Mouse (Mus musculus) c-Kit-positive CD71-negative TER-119-negative erythroid progenitor cells, embryonic 14.5 days (primary cell): ENCODE results near the gene Spata5.
"Not testable (repeated sequence)": the region's sequence is repeated elsewhere in the genome, so short reads cannot be mapped to it uniquely, and the experiment has no call there.

ENCODE experiments used
- DNase-seq: peaks from one replicate; pipeline ENCODE4 v3.0.0-alpha.2; 2013; ENCODE audit warnings: low read depth

The Spata5 gene

DNA sequence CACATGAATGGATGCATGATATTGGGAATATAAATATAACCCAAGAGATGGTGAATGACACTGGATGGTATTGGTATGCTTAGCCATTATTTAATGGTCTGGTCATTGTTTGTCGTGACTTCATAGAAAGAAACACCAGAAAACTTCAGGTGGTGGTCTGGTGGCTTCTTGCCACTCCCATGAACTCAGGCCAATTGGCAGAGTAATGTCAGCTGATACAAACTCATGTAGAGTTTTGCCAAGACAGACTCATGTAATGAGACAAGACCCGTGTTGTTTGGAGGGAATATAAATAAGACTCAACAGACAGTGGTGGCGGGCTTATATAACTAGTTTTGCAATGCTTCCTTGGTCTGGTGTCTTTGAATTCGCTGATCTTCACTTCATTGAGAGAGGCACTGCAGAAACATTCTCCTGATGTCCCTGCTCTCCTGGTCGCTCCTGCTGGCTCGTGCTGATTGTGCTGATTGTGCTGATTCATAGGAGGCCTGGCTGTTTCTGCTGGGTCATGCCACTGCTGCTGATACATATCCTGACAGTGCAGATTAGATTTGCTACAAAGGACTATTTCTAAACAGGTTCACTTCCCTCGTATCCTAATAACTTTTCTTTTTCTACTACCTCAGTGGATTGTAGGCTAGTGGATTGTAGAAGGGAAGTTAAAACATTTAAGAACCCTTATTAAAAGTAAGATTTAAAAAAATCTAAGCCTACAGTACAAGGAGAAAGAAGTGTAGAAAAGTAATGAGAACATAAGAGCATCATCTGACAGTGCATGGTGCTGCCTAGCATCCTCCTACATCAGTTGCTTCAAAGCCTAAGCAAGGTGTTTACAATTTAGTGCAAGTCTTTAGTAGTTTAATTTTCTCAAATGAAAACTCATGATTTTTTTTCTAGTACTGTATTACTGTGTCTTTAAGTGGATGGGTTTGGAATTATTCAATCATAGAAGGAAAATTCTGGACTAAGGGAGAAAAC lies 90.6 kb downstream of the Spata5 start:
- no peak for DNase-seq

DNA sequence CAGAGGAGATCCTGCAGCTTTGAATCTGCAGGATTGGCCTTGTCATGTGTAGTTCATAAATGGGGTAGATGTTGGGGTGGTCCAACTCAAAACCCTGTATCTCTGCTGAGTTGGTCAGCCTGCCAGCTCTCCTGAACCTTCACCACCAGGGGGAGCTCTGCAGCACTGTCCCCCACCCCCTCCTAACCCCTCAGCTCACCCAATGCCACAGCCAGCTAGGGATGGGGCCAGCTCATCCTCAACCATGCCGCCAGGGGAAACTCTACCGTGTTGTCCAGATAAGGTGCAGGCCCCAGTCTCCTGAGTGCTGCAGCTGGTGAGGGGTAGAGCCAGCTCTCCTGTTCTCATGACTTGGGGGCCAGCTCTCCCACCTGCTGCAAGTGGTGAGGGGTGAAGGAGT lies 95.8 kb downstream of the Spata5 start:
- peak; percentile 36 for DNase-seq

DNA sequence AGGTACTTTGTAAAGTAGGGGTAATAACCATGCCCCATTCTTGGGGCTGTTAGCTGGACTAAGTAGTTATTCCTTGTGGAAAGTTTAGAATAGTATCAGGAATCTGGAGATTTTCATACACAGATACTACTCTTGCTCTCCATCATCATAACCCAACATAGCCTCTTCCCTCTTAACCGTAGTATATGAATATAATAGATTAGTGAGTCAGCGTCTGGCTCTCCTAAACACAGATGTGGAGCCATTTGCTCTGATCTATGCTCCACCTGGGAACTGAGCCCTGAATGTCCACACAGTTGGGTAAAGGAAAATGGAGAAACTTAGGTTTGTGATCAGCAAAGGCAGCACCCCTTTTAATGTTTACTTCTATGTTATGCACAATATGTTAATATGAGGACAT lies 96.7 kb downstream of the Spata5 start:
- DNase-seq = no peak

DNA sequence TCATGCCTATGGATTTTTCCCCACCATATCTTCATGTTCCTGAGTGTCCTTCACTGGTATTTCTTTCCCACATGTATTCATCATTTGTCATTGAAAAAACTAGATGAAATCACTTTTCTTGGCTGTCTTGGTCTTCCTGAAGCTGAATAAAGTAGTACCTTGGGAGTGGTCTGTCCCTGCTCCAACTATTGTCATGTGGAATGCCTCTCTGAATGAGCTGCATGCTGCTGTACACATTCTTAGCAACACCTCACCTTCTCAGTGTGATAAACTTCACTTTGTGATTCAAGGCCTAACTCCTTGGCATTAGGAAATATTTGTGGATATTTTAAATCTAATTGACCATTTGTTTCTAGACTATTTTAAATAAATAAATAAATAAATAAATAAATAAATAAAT lies 98.9 kb downstream of the Spata5 start:
- no peak for DNase-seq

DNA sequence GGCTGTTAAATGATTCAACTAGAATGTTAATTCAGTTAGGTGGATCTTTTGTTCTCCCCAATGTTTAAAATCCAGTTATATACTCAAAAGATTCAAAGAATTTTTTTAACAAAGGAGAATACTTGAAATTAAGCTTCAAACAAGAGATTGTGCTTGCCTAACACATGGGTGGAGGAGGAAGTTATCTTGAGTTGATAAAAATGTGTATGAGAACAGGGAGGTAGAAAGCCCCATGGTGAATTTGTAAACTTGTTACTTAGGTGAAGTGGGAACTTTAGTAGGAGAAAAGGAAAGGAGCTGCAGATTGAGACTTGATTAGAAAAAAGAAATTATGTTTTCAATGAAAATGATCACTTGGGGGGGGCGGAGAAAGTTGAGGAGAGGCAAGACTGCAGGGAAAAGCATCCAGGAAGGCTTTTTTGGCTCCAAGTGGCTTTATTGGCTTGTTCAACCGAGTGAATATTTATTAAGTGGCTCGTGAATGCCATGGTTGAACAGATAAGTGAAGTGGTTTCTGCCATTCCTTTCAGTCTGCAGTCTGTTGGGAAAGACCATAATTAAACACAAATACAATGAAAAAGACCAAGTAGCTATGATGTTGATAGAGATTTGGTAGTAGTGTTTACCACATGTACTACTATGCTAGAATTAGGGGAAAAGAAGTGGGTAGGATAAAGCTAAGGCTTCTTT lies 100.8 kb downstream of the Spata5 start:
- DNase-seq = no peak

DNA sequence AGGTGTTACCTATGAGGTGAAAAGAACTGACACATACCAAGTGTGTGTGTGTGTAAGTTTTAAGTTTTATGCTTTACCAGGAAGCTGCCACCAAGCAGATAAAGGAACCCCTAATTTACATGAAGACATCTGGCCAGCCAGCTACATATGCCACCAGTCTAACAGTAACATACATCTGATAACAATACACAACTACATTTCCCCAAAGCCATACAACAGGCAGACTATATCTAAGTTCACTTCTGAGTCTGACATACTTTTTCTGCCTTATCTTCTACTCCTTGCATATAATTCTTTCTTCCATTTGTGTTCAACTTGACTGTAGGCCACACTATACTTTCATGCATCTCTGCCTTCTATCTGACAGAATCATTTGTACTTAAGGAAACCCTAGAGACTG lies 112.4 kb downstream of the Spata5 start:
- no peak for DNase-seq

DNA sequence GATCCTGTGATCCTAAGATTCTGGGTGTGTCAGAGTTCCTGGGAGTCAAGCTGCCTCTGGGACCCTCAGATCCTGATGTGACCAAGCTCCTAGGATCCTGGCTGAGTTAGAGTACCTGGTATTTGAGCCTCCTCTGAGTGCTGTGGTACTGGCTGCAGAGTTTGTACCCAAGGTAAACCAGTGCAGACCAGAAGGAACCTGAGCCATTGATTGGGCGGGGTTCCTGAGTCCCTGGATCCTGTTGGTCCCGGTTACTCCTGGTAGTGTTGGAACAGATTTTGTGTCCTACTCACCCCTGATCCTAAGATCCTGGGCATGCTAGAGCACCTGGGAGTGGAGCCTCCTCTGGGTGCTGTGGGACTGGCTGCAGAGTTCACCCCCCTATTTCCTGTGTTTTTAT lies 121.0 kb downstream of the Spata5 start:
- not testable (repeated sequence) for DNase-seq

DNA sequence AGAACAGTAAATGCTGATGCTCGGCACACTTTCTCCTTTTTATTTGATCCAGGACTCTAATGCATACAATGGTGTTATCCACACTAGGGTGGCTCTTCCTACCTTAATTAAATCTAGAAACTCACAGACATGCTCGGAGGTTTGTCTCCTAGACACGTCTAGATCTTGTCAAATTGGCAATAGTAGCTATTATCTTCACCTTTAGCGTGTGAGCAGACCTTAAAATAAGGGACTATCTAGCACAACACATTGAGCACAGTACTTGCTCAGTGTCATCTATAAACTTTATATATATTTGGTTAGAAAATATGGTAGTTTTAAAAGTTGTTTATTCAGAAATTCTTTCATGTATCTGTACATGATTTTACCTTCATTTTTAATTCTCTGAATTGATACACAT lies 126.7 kb downstream of the Spata5 start:
- DNase-seq = no peak

DNA sequence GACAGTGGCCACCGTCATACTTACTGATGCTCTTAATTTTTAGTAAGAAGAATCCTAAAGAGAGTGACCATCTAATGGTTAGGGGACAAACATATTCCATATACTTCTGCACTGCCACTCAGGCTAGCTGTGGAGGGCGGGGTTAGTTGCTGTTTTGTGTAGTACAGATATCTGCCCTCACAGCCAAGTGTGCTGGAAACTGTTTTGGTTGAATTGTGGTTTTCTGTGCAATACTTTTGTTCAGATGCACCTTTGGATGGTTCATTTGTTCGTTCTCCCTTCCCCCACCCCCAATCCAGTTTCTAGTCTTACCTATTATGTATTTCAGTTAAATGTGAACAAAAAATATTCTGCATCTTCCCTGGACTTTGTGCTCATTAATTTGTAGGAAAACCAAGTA lies 130.5 kb downstream of the Spata5 start:
- DNase-seq = no peak

DNA sequence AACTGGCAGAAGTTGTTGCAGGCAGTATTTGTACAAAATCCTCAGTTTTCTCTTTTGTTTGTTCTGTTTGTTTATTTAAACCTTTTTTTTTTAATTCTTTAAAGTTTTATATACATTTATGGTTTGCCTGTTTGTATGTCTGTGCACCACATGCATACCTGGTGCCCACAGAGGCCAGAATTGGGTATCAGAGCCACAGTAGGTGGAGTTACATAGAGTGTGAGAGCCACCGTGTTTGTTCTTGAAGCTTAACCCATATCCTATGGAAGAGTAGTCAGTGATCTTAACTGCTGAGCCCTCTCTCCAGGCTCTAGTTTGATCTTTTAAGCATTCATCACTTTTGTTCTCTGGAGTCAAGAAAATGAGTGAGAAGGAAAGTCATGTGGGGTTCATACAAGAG lies 130.9 kb downstream of the Spata5 start:
- DNase-seq = no peak

DNA sequence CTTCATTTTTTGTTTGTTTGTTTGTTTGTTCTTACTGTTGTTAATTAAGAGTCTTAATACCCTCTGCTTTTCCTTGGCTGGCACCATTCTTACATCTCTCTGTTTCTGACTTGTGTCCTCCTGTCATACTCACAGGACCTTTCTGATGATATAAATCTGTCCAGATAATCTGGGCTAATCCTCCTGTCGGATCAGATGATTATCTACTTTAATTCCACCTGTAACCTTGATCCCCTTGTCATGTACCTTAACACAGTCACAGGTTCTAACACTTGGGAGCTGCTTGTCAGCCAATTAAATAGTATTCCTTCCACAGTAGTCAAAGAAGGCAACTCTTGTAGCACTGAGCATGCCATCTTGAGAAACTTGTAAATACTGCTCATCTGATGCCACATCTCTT lies 131.8 kb downstream of the Spata5 start:
- DNase-seq = no peak

DNA sequence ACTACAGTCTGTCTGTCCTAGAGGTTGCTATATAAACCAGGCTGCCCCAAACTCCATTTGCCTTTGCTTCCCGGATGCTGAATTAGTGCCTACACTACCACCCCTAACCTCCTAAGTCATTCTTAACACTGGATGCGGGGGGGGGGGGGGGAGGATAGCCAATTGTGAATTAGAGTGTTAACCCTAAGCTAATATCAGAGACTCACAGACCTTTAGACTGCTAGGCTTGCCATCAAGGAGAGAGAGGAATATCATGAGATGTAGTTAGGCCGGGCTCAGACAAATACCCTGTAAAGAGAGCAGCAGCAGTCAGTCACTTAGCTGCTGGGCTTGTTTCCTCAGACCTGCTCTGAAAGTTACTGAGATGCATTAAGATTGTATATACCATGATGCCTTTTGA lies 132.5 kb downstream of the Spata5 start:
- no peak for DNase-seq

DNA sequence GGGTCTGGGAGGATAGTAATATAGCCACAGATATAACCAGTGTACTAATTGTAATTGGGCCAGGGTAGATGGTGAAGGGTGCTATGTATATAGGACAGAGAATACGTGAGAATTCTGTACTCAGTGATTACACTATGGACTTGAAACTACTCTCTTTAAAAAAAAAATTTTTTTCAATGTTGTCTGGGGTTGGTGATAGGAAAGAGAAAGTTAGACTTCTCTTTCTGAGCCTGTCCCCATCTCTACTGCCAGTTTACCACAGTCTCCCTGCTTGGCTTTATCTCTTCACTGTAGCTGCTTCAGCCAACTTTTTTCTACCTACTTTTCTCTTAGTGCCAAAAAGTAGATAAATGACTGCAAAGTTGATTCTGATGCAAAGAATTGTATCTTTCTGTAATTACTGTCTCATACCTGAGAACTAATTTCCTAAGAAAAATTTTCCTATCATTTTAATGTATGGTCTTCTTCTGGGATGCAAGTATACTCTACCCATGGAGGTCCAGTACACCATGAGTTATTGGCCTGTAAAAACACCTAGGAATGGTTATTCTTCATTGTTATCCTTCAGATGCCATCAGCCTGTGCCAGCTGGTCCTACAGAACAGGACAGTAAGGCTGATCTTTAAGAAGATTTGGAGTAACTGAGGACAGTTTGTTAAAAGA lies 133.8 kb downstream of the Spata5 start:
- DNase-seq = no peak

DNA sequence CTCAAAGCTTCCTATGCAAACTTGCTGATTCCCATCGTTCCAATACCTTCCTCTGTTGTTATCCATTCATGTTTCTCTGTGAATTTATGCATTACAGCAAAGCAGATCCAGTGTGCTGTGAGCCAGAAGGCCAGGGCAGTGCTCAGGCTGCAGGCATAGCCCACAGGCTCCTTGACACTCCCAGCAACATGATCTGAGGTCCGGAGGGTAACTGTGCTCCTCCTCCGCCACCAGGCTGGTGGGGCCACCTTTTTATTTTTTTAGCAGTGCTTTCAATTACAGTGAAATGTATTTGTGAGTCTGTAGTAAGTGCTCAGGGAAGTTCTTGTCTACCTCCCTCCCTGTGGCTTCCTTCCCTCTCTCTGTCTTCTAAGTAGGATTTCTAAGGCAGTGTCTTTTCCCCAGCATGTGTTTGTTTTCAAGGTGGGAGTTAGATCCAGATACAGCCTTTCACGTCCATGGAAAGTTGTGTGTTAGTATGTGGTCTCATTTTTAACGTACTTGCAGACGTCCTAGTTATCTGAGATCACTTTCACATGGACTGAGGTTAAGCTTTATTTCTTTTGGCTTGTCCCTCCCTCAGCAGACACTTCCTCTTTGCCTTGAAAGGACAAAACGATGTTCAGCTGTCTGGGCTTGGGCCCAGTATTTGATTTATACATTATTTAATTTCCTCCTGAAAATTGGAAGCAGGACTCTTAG lies 136.9 kb downstream of the Spata5 start:
- DNase-seq = no peak

DNA sequence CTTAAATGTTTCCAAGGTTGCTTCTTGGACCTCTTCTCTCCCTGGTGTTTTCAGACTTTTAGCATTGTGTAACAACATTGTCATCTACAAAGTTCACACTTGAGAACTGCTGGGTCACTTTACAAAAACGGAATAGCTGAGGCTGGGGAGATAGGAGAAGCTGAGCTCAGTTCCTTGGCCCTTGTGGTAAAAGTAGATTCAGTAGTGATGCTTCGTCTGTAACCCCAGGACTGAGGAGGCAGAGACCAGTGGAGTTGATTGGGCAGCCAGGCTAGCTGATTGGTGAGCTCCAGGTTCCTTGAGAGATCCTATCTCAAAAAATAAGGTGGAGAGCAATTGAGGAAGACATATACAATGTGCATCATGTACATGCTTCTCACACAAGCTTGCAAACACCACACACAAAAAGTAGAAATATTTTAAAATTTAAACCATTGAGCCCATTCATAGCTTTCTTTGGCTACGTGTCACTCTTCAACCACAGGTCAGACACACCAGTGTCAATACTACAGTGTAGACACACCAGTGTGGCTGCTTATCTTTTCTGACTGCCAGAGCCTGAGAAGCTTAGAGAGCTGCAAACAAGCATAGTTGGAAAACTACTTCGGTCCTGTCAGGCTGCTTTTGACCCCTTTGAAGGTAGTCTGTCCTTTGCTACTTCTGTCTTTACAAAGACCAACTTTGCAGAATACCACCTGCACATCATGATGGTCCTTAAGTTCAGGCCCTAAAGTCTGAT lies 138.2 kb downstream of the Spata5 start:
- DNase-seq = no peak

DNA sequence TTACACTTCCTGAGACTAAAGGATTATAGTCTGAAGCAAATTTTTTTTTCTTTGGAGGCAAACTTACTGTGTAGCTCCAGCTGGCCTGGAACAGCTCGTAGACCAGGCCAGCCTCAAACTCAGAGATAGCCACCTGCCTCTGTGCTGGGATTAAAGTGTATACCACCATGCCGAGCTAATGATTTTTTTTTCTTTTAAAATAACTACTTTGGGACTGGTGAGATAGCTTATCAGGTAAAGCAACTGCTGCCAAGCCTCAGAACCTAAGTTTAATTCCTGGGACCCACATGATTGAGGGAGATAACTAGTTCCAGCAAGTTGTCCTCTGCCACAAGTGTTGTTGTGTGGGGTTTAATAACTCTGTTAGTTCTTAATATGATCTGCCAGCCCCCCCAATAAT lies 139.6 kb downstream of the Spata5 start:
- no peak for DNase-seq

DNA sequence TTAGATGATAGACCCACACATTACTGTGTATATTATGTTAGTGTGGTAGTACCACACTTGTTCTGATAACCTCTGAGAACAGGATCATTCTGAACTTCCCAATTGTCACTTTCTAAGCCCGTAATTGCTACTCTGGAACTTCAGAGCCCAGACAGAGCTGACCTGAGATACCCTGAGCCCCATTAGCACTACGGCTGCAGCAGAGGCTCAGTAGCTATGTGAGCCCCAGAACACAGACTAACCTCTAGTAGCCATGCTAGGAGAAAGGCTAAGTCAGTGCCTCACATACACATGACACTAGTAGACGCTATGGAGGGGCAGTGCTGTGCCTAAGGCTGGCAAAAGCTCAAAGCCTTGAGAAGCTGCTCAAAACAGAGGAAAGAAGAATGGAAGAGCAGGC lies 141.8 kb downstream of the Spata5 start:
- DNase-seq = no peak

DNA sequence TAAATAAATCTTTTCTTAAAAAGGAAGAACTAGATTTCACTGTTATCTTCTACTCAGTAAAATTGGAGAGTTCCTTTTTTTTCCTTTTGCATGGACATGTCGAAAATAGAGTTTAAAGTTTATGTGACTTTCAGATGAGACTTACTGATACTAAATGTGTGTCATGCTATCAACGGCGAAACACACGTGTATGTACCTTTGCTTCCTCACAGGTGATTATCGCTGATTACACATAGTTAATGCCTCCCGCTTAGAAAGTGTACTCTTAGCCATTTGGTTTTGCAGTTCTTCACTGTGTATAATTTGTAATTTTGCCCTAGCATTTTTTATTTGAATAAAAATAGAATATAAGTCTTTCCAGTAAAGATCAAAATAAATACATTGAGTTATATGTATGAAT lies 146.4 kb downstream of the Spata5 start:
- DNase-seq = no peak

DNA sequence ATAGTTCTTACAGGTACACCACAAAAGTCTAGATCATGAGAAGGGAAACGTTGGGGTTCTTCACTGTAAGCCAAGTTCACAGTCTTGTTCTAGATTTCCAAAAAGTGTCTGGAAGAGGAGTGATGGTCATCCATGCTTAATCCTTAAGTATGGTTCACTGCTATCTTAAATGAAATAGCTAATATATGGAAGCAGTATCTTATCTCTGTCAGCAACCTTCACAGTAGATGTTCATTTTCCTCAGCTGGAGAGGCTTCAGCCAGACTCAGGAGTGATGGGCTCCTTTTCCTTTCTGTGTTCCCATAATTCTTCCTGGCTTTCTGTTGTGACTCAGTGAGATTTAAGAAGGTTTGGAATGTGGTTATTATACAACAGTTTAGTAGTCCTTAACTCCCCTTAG lies 147.8 kb downstream of the Spata5 start:
- DNase-seq = no peak

DNA sequence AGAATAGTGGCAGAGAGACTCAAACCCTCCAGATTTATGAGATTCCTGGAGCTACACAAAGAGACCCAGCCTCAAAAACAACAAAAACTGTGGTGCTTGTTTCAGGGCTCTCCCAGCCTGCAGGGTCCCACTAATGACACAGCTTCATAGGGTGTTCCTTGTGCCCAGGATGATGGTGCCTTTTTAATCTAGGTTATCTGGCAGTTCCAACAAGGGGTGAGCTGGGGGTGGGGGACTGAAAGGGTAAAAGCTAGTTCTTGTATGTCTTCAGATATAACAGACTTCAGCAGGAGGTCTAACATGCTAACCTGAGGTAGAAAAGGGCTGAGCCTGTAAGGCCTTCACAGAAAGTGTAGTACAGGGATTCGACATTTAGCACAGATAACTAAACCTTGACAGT lies 149.1 kb downstream of the Spata5 start:
- no peak for DNase-seq
